9 mouse cellular contexts compared by ENCODE assay signal in the genomic region with DNA sequence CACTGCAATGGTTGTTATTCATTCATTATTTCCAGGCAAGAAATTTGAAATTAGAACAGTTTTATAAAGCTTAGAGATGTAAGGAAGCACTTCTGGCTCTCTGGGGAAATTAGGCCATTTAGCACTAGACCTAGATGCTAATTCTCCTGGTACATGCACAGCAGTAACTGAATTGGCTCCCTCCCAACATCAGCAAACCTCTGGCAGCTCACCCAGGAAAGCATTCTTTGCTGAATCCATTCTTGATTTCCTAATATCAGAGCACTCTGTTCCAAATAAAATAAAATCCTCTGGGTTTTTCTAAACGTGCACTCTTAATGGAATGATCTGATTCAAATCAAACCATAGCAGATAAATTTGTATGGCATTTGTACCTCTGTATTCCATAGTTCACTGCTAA.
DNase-seq lines count a peak whose midpoint lies in the region; ATAC-seq lines count a peak whose summit lies in the region.
"Had no signal": no experiment of that assay in that cellular context is flagged by ENCODE, and none has a peak within 500 bp of the region (broad histone marks: within the 10 kb centered on the region; RNA-seq: fewer than 3 reads in every experiment).

No protein-coding gene starts in this region.

- no peaks in the 10 kb centered on the region for H3K4me1 ChIP-seq in hindbrain, embryonic 15.5 days (replicated peaks)
- H3K4me1 ChIP-seq in hindbrain, embryonic 10.5 days (replicated peaks): no peaks in the 10 kb centered on the region
- H3K4me1 ChIP-seq: embryonic facial prominence, embryonic 15.5 days had no signal

- no peaks in the 10 kb centered on the region for H3K9me3 ChIP-seq in hindbrain, embryonic 15.5 days
- H3K9me3 ChIP-seq in hindbrain, embryonic 10.5 days: no peaks in the 10 kb centered on the region
- H3K9me3 ChIP-seq: embryonic facial prominence, embryonic 15.5 days had no signal

- H3K27ac ChIP-seq in hindbrain, embryonic 15.5 days (replicated peaks): no peak overlapping the region
- no peak overlapping the region for H3K27ac ChIP-seq in hindbrain, embryonic 10.5 days
- H3K27ac ChIP-seq: embryonic facial prominence, embryonic 15.5 days; macrophage had no signal

- H3K27me3 ChIP-seq in hindbrain, embryonic 15.5 days: no peaks in the 10 kb centered on the region
- H3K27me3 ChIP-seq in hindbrain, embryonic 10.5 days (ENCODE audit: insufficient read depth, poor library complexity, severe bottlenecking): no peaks in the 10 kb centered on the region
- H3K27me3 ChIP-seq: embryonic facial prominence, embryonic 15.5 days had no signal

- 46% methylated on average over 1 of the region's 1 CpGs for WGBS in hindbrain, embryonic 15.5 days
- 75% methylated on average over 1 of the region's 1 CpGs for WGBS in hindbrain, embryonic 10.5 days

- no peak overlapping the region for H3K4me2 ChIP-seq in hindbrain, embryonic 15.5 days
- H3K4me2 ChIP-seq: embryonic facial prominence, embryonic 15.5 days had no signal

- no peak for DNase-seq in hindbrain, embryonic 10.5 days (ENCODE audit: low spot score)
- DNase-seq in right cerebral cortex, adult 2 months (ENCODE audit: low spot score in 2 of 2): peak; percentile 5 to 7
- DNase-seq in right cerebral cortex, postnatal 36 days (ENCODE audit: low spot score in 2 of 2): no peak
- peak; percentile 55 for DNase-seq in heart, adult 8-10 months (ENCODE audit: low spot score)
- peak; percentile 7 for DNase-seq in skeletal muscle tissue, adult 2 months (ENCODE audit: low read depth, low spot score)
- no peak for DNase-seq in natural killer cell, adult 2 months (ENCODE audit: low spot score in 2 of 2)

- H3K9ac ChIP-seq in hindbrain, embryonic 15.5 days: no peak overlapping the region
- H3K9ac ChIP-seq: embryonic facial prominence, embryonic 15.5 days had no signal

- H3K36me3 ChIP-seq in hindbrain, embryonic 15.5 days: no peaks in the 10 kb centered on the region
- H3K36me3 ChIP-seq in hindbrain, embryonic 10.5 days: no peaks in the 10 kb centered on the region
- H3K36me3 ChIP-seq: embryonic facial prominence, embryonic 15.5 days had no signal

- peak; percentile 48; the same call in 1 of the 2 replicates for ATAC-seq in hindbrain, embryonic 15.5 days (ENCODE audit: low FRiP score, low read depth)

- H3K4me3 ChIP-seq in hindbrain, embryonic 15.5 days: no peak overlapping the region
- no peak overlapping the region for H3K4me3 ChIP-seq in hindbrain, embryonic 10.5 days
- H3K4me3 ChIP-seq: embryonic facial prominence, embryonic 15.5 days had no signal

Comparison
In these comparisons a context has a peak if more than half of its experiments do, and no peak if none do; other contexts are left out.
1. DNase-seq: peak in right cerebral cortex, adult 2 months (2 of 2), heart, adult 8-10 months (single experiment) and skeletal muscle tissue, adult 2 months (single experiment); none in hindbrain, embryonic 10.5 days (single experiment), right cerebral cortex, postnatal 36 days (0 of 2) and natural killer cell, adult 2 months (0 of 2).